Mouse (Mus musculus): ENCODE measurements around the gene Abca4.

GRCm38 (mm10) chr3:122202307-122202732 is 158.1 kb downstream of the Abca4 start:
- TF ChIP-seq POLR2A (IDR thresholded peaks at IDR 0.05; ENCODE audit: extremely low read depth, insufficient read depth, low read length) = no peak
- no peak for TF ChIP-seq CTCF (IDR thresholded peaks at IDR 0.05; ENCODE audit: extremely low read depth, insufficient read depth, low read length)
